Mouse (Mus musculus) olfactory bulb, adult 2 months (tissue): ENCODE data around the gene Inpp5a.

ENCODE experiments used
- CTCF ChIP-seq: fragments of 200-500 bp; IDR thresholded peaks from 2 replicates; pipeline ENCODE4 v1.5.1; 2012; ENCODE audit warnings: low read depth, mild to moderate bottlenecking, low read length, moderate library complexity; ENCODE audit not compliant: insufficient read depth
- POLR2A ChIP-seq: fragments of 200-500 bp; IDR thresholded peaks from 2 replicates; pipeline ENCODE4 v1.6.1; 2012; ENCODE audit warnings: mild to moderate bottlenecking, low read depth, low read length, moderate library complexity; ENCODE audit not compliant: insufficient read depth

GRCm38 (mm10) chr7:139341020-139341660 is 47.8 kb upstream of the Inpp5a start:
- TF ChIP-seq CTCF: no peak
- no peak for TF ChIP-seq POLR2A
